Mouse (Mus musculus) lung, postnatal 0 days (tissue): Measurements from ENCODE around the gene Gm20388.

Source experiments
- CTCF ChIP-seq: IDR thresholded peaks from 2 replicates; pipeline ENCODE4 v1.5.1; 2016; ENCODE audit warnings: antibody characterized with exemption, mild to moderate bottlenecking
- EP300 ChIP-seq: IDR thresholded peaks from 2 replicates; pipeline ENCODE4 v1.6.1; 2016; ENCODE audit warnings: antibody characterized with exemption, mild to moderate bottlenecking, control low read depth

GRCm38 (mm10) chr8:123443576-123443921 is 3532.9 kb downstream of the Gm20388 start:
- TF ChIP-seq CTCF (no peak), EP300 (no peak)
